Mouse (Mus musculus) megakaryocyte, embryonic 14.5 days (primary cell): ENCODE results near the gene Man1a. TPM values are rescaled to one million over a fixed set of nuclear protein-coding genes. Genes with fewer than 3 reads are reported as not detected.
A peak's percentile ranks its signal among the peaks of the same experiment; 100 is the strongest.

Source experiments
- H3K27me3 ChIP-seq: replicated peaks from 2 replicates; pipeline ENCODE3; 2012; ENCODE audit warnings: inconsistent platforms
- H3K36me3 ChIP-seq: replicated peaks from 2 replicates; pipeline ENCODE3; 2012; ENCODE audit warnings: low read length, inconsistent platforms, mixed read lengths
- H3K4me1 ChIP-seq: 2 replicates; pipeline ENCODE4 v1.6.1; 2012; ENCODE audit warnings: inconsistent platforms
- H3K4me3 ChIP-seq: replicated peaks from 2 replicates; pipeline ENCODE3; 2012; ENCODE audit warnings: moderate library complexity, mild to moderate bottlenecking, inconsistent platforms
- H3K9me3 ChIP-seq: 2 replicates; pipeline ENCODE4 v1.6.1; 2012; ENCODE audit warnings: inconsistent platforms
- FLI1 ChIP-seq: IDR thresholded peaks from 2 replicates; pipeline ENCODE4 v1.6.1; 2012; ENCODE audit warnings: low read length, inconsistent platforms, mixed read lengths
- GATA1 ChIP-seq: IDR thresholded peaks from 3 replicates; pipeline ENCODE4 v1.6.1; 2012; ENCODE audit warnings: mixed read lengths, low read length, inconsistent platforms, borderline replicate concordance
- polyA plus RNA-seq: library from polyadenylated mRNA; stranded (reverse); fragments of >175 nt; gene quantifications from 2 replicates; pipeline ENCODE4 v1.2.3, GENCODE M21; 2012; ENCODE audit warnings: low replicate concordance; ENCODE audit not compliant: insufficient read depth

The Man1a gene
- polyA plus RNA-seq, 1 experiment = 37.5 TPM

DNA sequence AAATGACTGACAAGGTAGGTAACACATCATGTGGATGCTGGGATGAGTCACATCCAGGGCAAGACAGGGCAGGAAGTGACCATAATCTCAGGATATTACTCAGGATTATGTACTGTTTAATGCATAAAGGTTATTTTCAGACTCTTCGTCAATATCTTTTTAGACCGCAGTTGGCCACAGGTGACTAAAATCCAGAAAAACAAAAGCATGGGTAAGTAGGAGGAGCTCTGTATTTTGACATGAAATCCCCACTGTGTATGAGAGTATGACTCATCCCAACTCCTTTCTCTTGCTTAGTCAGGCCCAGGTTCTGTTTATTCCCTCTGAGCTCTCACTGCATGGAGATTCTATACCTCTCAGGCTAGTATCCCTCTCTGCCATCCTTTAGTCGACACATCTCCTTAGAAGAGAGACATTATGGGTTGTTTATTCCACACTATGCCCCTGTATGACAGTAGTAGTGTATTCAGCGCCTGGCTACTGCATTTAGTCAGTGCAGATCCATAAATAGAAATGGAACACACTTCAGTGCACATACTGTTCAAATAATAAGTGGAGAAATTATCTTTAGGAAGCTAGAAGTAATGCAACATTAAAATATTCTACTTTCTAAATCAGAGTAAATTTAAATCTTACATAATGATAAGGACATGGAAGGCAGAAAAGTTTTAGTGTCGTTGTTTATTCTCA, 49.5 kb downstream of the Man1a start:
- Histone ChIP-seq H3K36me3 (peaks cover 81% of the 10 kb centered on the region), H3K4me1 (peaks cover 63% of the 10 kb centered on the region), H3K27me3 (no peaks in the 10 kb centered on the region), H3K4me3 (peak overlapping the region; percentile 59), H3K9me3 (no peaks in the 10 kb centered on the region)
- TF ChIP-seq GATA1 (no peak), FLI1 (no peak)

GRCm38 (mm10) chr10:54026101-54026500, 50.3 kb downstream of the Man1a start:
- Histone ChIP-seq H3K36me3 (peaks cover 82% of the 10 kb centered on the region), H3K4me3 (no peak overlapping the region), H3K27me3 (no peaks in the 10 kb centered on the region), H3K4me1 (peaks cover 58% of the 10 kb centered on the region), H3K9me3 (no peaks in the 10 kb centered on the region)
- TF ChIP-seq GATA1 = no peak
- no peak for TF ChIP-seq FLI1

- TF ChIP-seq GATA1 = no peak
- TF ChIP-seq FLI1 = no peak
- H3K4me1 ChIP-seq = peaks cover 54% of the 10 kb centered on the region
- H3K36me3 ChIP-seq = peaks cover 87% of the 10 kb centered on the region
- no peaks in the 10 kb centered on the region for H3K27me3 ChIP-seq
- H3K4me3 ChIP-seq = no peak overlapping the region
- H3K9me3 ChIP-seq = no peaks in the 10 kb centered on the region
Measured at GRCm38 (mm10) chr10:54017904-54018454, 58.4 kb downstream of the Man1a start.

- H3K36me3 ChIP-seq = peaks cover 76% of the 10 kb centered on the region
Measured at GRCm38 (mm10) chr10:54014116-54014758, 62.2 kb downstream of the Man1a start.

DNA sequence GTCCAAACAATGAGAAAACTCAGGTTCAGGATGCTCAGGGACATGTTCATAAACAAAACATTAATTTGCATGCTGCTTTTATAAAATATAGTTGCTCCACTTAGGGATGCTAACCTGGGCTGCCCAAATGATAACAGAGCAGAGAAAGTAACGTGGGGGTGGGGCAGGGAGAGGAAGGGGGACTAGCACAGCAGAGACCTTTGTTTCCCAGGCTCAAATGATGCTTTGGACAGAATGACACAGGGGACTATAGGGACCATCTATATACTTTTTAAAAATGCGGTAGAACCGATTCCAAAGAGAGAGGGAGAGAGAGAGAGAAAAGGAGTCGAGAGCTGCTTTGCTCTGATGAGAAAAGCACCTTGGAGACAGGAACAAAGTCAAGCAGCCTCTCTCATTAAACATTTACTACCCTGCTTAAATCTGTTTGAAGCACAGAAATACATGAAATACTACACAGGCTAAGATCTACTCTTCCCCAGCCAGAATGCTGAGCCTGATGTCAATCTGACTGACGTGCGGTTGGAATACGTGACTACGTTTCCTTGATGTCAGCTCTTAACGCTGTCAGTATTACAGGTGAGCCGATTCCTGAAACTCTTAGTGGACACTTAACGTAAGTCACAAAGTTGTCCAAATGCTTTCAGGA, 63.1 kb downstream of the Man1a start:
- Histone ChIP-seq H3K4me1 (peaks cover 68% of the 10 kb centered on the region), H3K36me3 (peaks cover 76% of the 10 kb centered on the region), H3K27me3 (no peaks in the 10 kb centered on the region), H3K4me3 (peak overlapping the region; percentile 81), H3K9me3 (no peaks in the 10 kb centered on the region)
- TF ChIP-seq GATA1 (no peak), FLI1 (no peak)

More at GRCm38 (mm10) chr10:54014116-54014758, 62.2 kb downstream of the Man1a start:
- H3K9me3 ChIP-seq = no peaks in the 10 kb centered on the region
- H3K4me3 ChIP-seq = peak overlapping the region; percentile 87
- H3K27me3 ChIP-seq = no peaks in the 10 kb centered on the region
- peaks cover 66% of the 10 kb centered on the region for H3K4me1 ChIP-seq
- no peak for TF ChIP-seq FLI1
- no peak; the same call in 2 of the 3 replicates for TF ChIP-seq GATA1

DNA sequence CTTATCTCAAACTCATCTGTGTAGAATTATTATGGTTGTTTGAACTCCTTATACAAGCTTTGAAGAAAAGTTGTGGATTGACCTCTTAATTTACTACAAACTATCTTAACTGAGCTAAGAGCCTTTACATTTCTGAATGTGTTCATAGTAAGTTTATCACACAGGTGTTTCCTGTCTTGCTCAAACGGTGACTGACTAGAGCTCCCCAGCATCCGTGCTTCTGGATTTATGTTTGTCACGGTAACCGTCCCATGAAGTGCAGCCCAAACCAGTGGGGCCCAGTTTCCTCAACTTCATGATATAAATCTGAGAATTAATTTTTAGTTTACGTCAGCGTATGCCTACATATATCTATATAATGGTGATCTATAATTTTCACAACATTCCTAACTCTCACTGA, 67.3 kb downstream of the Man1a start:
- no peaks in the 10 kb centered on the region for H3K9me3 ChIP-seq
- peaks cover 80% of the 10 kb centered on the region for H3K36me3 ChIP-seq
- H3K27me3 ChIP-seq = no peaks in the 10 kb centered on the region
- peaks cover 79% of the 10 kb centered on the region for H3K4me1 ChIP-seq
- no peak overlapping the region for H3K4me3 ChIP-seq
- TF ChIP-seq FLI1 (no peak), GATA1 (no peak)

- Histone ChIP-seq H3K9me3 (no peaks in the 10 kb centered on the region), H3K4me1 (peaks cover 76% of the 10 kb centered on the region), H3K27me3 (no peaks in the 10 kb centered on the region)
Measured at GRCm38 (mm10) chr10:54006868-54007267, 69.5 kb downstream of the Man1a start.

DNA sequence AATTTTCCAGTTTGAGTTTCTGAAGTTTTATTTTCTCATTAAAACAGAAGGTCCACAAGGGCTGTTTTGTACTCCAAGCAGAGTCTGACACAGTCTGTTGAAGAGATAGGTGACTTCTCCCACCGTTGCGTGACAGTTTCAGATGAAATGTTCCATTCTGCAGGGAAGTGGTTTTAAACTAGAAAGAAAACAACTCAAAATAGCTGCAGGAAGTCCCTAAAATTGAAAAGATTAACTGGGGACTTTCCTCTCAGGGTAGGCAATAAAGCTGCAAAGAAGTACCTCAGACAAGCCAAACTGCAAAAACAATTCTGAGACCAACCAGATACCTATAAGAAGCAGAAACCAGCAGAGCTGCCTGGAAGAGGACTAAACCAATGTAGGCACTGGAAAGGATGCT, 70.6 kb downstream of the Man1a start:
- H3K4me3 ChIP-seq = no peak overlapping the region
- no peaks in the 10 kb centered on the region for H3K9me3 ChIP-seq
- peaks cover 76% of the 10 kb centered on the region for H3K4me1 ChIP-seq
- TF ChIP-seq GATA1 = no peak
- no peak for TF ChIP-seq FLI1
- H3K27me3 ChIP-seq = no peaks in the 10 kb centered on the region
- peaks cover 79% of the 10 kb centered on the region for H3K36me3 ChIP-seq

More at GRCm38 (mm10) chr10:54006868-54007267, 69.5 kb downstream of the Man1a start:
- TF ChIP-seq FLI1 (no peak), GATA1 (no peak)
- Histone ChIP-seq H3K36me3 (peaks cover 74% of the 10 kb centered on the region), H3K4me3 (no peak overlapping the region)

DNA sequence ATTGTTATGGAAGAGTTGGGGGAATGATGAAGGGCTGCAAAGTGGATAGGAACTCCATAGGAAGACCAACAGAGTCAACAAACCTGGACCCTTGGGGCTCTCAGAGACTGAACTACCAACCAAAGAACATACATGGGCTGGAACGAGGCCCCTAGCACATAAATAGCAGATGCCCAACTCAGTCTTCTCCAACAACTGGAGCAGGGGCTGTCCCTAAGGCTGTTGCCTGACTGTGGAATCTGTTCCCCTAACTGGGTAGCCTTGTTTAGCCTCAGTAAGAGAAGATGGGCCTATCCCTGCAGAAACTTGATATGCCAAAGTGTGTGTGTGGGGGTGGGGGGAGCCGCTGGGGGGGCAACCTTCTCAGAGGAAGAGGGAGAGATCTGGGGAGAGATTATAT, 73.5 kb downstream of the Man1a start:
- Histone ChIP-seq H3K27me3 (no peaks in the 10 kb centered on the region), H3K9me3 (no peaks in the 10 kb centered on the region), H3K36me3 (peaks cover 63% of the 10 kb centered on the region), H3K4me3 (no peak overlapping the region), H3K4me1 (peaks cover 70% of the 10 kb centered on the region)
- TF ChIP-seq FLI1 = no peak
- TF ChIP-seq GATA1 = no peak

- peaks cover 36% of the 10 kb centered on the region for H3K36me3 ChIP-seq
- no peak overlapping the region for H3K4me3 ChIP-seq
- TF ChIP-seq FLI1 (no peak), GATA1 (no peak)
- no peaks in the 10 kb centered on the region for H3K9me3 ChIP-seq
- H3K4me1 ChIP-seq = peaks cover 47% of the 10 kb centered on the region
- no peaks in the 10 kb centered on the region for H3K27me3 ChIP-seq
Measured at GRCm38 (mm10) chr10:53997301-53997700, 79.1 kb downstream of the Man1a start.
